Mouse (Mus musculus) forebrain, embryonic 12.5 days (tissue): ENCODE results near the gene Foxp1. TPM values are rescaled to one million over a fixed set of nuclear protein-coding genes. Genes with fewer than 3 reads are reported as not detected.

ENCODE experiments used
- ATAC-seq: fragments of 200-750 bp; cut with Nextera tagmentation; 2 replicates; pipeline ENCODE4 v1.8.0; 2017; ENCODE audit warnings: moderate TSS enrichment; ENCODE audit not compliant: low FRiP score
- H3K27ac ChIP-seq: fragments of 300-500 bp; sonication (generic); 2 replicates; pipeline ENCODE4 v1.5.1; 2016; ENCODE audit warnings: mild to moderate bottlenecking
- H3K27me3 ChIP-seq: fragments of 300-500 bp; sonication (generic); 2 replicates; pipeline ENCODE4 v1.6.1; 2016; ENCODE audit warnings: mild to moderate bottlenecking
- H3K36me3 ChIP-seq: fragments of 300-500 bp; sonication (generic); replicated peaks from 2 replicates; pipeline ENCODE4 v1.6.1; 2016; ENCODE audit warnings: mild to moderate bottlenecking
- H3K4me1 ChIP-seq: fragments of 300-500 bp; sonication (generic); 2 replicates; pipeline ENCODE4 v1.6.1; 2016
- H3K4me2 ChIP-seq: fragments of 300-500 bp; sonication (generic); 2 replicates; pipeline ENCODE4 v1.6.1; 2016; ENCODE audit warnings: mild to moderate bottlenecking, moderate library complexity
- H3K4me3 ChIP-seq: fragments of 300-500 bp; sonication (generic); replicated peaks from 2 replicates; pipeline ENCODE4 v1.5.1; 2016; ENCODE audit warnings: mild to moderate bottlenecking
- H3K9ac ChIP-seq: fragments of 300-500 bp; sonication (generic); 2 replicates; pipeline ENCODE4 v1.6.1; 2016; ENCODE audit warnings: mild to moderate bottlenecking
- H3K9me3 ChIP-seq: fragments of 300-500 bp; sonication (generic); 2 replicates; pipeline ENCODE4 v1.6.1; 2016
- WGBS: fragments of 180-500 bp; shearing (Covaris S2); methylation state at CpG from one replicate; pipeline ENCODE4 v1.1.7; 2016; 5-methylcytosine and 5-hydroxymethylcytosine counted together
- polyA plus RNA-seq: library from polyadenylated mRNA; unstranded; fragments of >200 nt; fragmentation: Nextera tagmentation; extraction: Ambion mirVana; gene quantifications from 2 replicates; pipeline ENCODE4 v1.2.1, GENCODE M21; 2016

Gene Foxp1
- polyA plus RNA-seq, 1 experiment from 2014 or later, result 77.3 TPM

- H3K27ac ChIP-seq, result no peak overlapping the region
- H3K9me3 ChIP-seq, result no peaks in the 10 kb centered on the region
- ATAC-seq, result no peak
- WGBS, result 51% methylated on average over 7 of the region's 7 CpGs
- H3K27me3 ChIP-seq, result no peaks in the 10 kb centered on the region; the same call in 1 of the 2 replicates
- no peak overlapping the region for H3K4me2 ChIP-seq
- H3K4me1 ChIP-seq, result peaks cover 52% of the 10 kb centered on the region
- H3K36me3 ChIP-seq, result no peaks in the 10 kb centered on the region
- no peak overlapping the region for H3K4me3 ChIP-seq
- no peak overlapping the region for H3K9ac ChIP-seq
These were observed 425.3 kb downstream of the Foxp1 start for GRCm38 (mm10) chr6:99097191-99097590.

- no peaks in the 10 kb centered on the region for H3K36me3 ChIP-seq
- peaks cover 50% of the 10 kb centered on the region for H3K4me1 ChIP-seq
- no peak overlapping the region for H3K4me3 ChIP-seq
- no peak overlapping the region for H3K9ac ChIP-seq
- no peak overlapping the region for H3K27ac ChIP-seq
- ATAC-seq, result no peak
- no peaks in the 10 kb centered on the region for H3K9me3 ChIP-seq
- H3K4me2 ChIP-seq, result no peak overlapping the region
- 78% methylated on average over 7 of the region's 7 CpGs for WGBS
- no peaks in the 10 kb centered on the region; the same call in 1 of the 2 replicates for H3K27me3 ChIP-seq
These were observed 425.8 kb downstream of the Foxp1 start for GRCm38 (mm10) chr6:99096776-99097166.

GRCm38 (mm10) chr6:99096105-99096775 is 426.3 kb downstream of the Foxp1 start:
- Histone ChIP-seq H3K4me2 (no peak overlapping the region), H3K36me3 (no peaks in the 10 kb centered on the region), H3K27me3 (no peaks in the 10 kb centered on the region; the same call in 1 of the 2 replicates), H3K4me3 (no peak overlapping the region), H3K4me1 (peaks cover 44% of the 10 kb centered on the region), H3K9me3 (no peaks in the 10 kb centered on the region), H3K9ac (no peak overlapping the region), H3K27ac (no peak overlapping the region)
- ATAC-seq, result no peak
- 42% methylated on average over 12 of the region's 12 CpGs for WGBS

- Histone ChIP-seq H3K36me3 (no peaks in the 10 kb centered on the region), H3K4me3 (no peak overlapping the region), H3K27me3 (no peaks in the 10 kb centered on the region; the same call in 1 of the 2 replicates), H3K4me1 (peaks cover 43% of the 10 kb centered on the region), H3K27ac (no peak overlapping the region), H3K4me2 (peak overlapping the region; percentile 13; the same call in 1 of the 2 replicates), H3K9ac (no peak overlapping the region), H3K9me3 (no peaks in the 10 kb centered on the region)
- WGBS, result 56% methylated on average over 18 of the region's 18 CpGs
- no peak for ATAC-seq
These were observed 427.1 kb downstream of the Foxp1 start for GRCm38 (mm10) chr6:99095185-99096104.

GRCm38 (mm10) chr6:99094339-99094989 is 428.1 kb downstream of the Foxp1 start:
- WGBS, result 39% methylated on average over 10 of the region's 10 CpGs
- no peak for ATAC-seq
- Histone ChIP-seq H3K27ac (0 out of 2 replicates have a peak overlapping the region, but pooled peaks have one; percentile 32), H3K4me3 (no peak overlapping the region), H3K36me3 (no peaks in the 10 kb centered on the region), H3K9ac (no peak overlapping the region), H3K9me3 (no peaks in the 10 kb centered on the region), H3K27me3 (no peaks in the 10 kb centered on the region), H3K4me1 (peaks cover 43% of the 10 kb centered on the region), H3K4me2 (no peak overlapping the region)

GRCm38 (mm10) chr6:99093856-99094255 is 428.7 kb downstream of the Foxp1 start:
- no peak for ATAC-seq
- no peak overlapping the region for H3K4me2 ChIP-seq
- H3K9me3 ChIP-seq, result no peaks in the 10 kb centered on the region
- no peak overlapping the region for H3K9ac ChIP-seq
- H3K36me3 ChIP-seq, result no peaks in the 10 kb centered on the region
- H3K4me1 ChIP-seq, result peaks cover 43% of the 10 kb centered on the region
- H3K27me3 ChIP-seq, result no peaks in the 10 kb centered on the region
- H3K4me3 ChIP-seq, result no peak overlapping the region
- WGBS, result 24% methylated on average over 2 of the region's 2 CpGs
- no peak overlapping the region for H3K27ac ChIP-seq

GRCm38 (mm10) chr6:99093208-99093607 is 429.3 kb downstream of the Foxp1 start:
- Histone ChIP-seq H3K4me2 (no peak overlapping the region), H3K4me3 (no peak overlapping the region), H3K9ac (no peak overlapping the region), H3K27ac (no peak overlapping the region), H3K36me3 (no peaks in the 10 kb centered on the region), H3K4me1 (peaks cover 43% of the 10 kb centered on the region), H3K27me3 (no peaks in the 10 kb centered on the region), H3K9me3 (no peaks in the 10 kb centered on the region)
- 67% methylated on average over 5 of the region's 5 CpGs for WGBS
- no peak for ATAC-seq

GRCm38 (mm10) chr6:99091799-99092198 is 430.7 kb downstream of the Foxp1 start:
- H3K4me3 ChIP-seq, result no peak overlapping the region
- 68% methylated on average over 2 of the region's 2 CpGs for WGBS
- no peak overlapping the region for H3K4me2 ChIP-seq
- no peak overlapping the region for H3K9ac ChIP-seq
- peaks cover 34% of the 10 kb centered on the region for H3K4me1 ChIP-seq
- no peak for ATAC-seq
- H3K27ac ChIP-seq, result no peak overlapping the region
- no peaks in the 10 kb centered on the region for H3K36me3 ChIP-seq
- H3K9me3 ChIP-seq, result no peaks in the 10 kb centered on the region
- no peaks in the 10 kb centered on the region for H3K27me3 ChIP-seq

- ATAC-seq, result no peak
- Histone ChIP-seq H3K4me2 (no peak overlapping the region), H3K9me3 (no peaks in the 10 kb centered on the region), H3K4me1 (no peaks in the 10 kb centered on the region; the same call in 1 of the 2 replicates), H3K27me3 (no peaks in the 10 kb centered on the region), H3K36me3 (no peaks in the 10 kb centered on the region), H3K9ac (no peak overlapping the region), H3K4me3 (no peak overlapping the region), H3K27ac (no peak overlapping the region)
- WGBS, result 75% methylated on average over 7 of the region's 7 CpGs
These were observed 434.9 kb downstream of the Foxp1 start for GRCm38 (mm10) chr6:99087598-99087997.

- H3K4me1 ChIP-seq, result peaks cover 7% of the 10 kb centered on the region; the same call in 1 of the 2 replicates
These were observed 437.6 kb downstream of the Foxp1 start for GRCm38 (mm10) chr6:99084956-99085355.

GRCm38 (mm10) chr6:99081259-99081658 is 441.3 kb downstream of the Foxp1 start:
- Histone ChIP-seq H3K27ac (no peak overlapping the region), H3K4me1 (peaks cover 11% of the 10 kb centered on the region), H3K9ac (no peak overlapping the region), H3K4me2 (no peak overlapping the region), H3K36me3 (no peaks in the 10 kb centered on the region), H3K27me3 (no peaks in the 10 kb centered on the region), H3K4me3 (no peak overlapping the region), H3K9me3 (no peaks in the 10 kb centered on the region)
- 70% methylated on average over 5 of the region's 5 CpGs for WGBS
- ATAC-seq, result no peak

More at GRCm38 (mm10) chr6:99084956-99085355, 437.6 kb downstream of the Foxp1 start:
- ATAC-seq, result no peak
- Histone ChIP-seq H3K9ac (no peak overlapping the region), H3K27ac (no peak overlapping the region), H3K27me3 (no peaks in the 10 kb centered on the region), H3K4me2 (no peak overlapping the region), H3K9me3 (no peaks in the 10 kb centered on the region), H3K36me3 (no peaks in the 10 kb centered on the region), H3K4me3 (no peak overlapping the region)
- WGBS, result 94% methylated on average over 4 of the region's 4 CpGs
